Mouse (Mus musculus): Measurements from ENCODE around the gene Cops4. TPM values are rescaled to one million over a fixed set of nuclear protein-coding genes. Genes with fewer than 3 reads are reported as not detected.

Cops4 gene
- polyA plus RNA-seq, 1 experiment from 2014 or later, result 165 TPM

DNA sequence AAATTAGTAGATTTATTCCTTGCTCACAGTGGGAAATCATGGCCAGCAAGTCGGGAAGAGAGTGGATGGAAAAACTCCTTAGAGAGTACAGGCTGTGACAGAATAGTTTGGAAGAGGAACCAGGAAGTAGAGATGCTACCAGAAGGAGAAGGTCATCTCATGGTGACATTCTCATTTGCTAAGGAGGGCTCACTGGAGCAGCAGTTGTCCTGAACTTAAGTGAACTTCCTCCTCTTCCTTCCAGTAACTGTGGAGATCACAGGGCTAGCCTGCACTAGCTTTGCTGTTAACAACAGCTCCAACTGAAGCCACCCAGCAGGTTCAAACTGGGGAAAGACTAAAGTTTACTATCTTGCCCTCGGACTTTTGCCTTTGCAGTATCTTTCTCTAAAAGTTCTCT lies 48.7 kb downstream of the Cops4 start:
- Histone ChIP-seq H3K27ac (ENCODE audit: low read depth, low read length) (no peak overlapping the region), H3K9ac (ENCODE audit: low read depth, low read length) (no peak overlapping the region), H3K4me1 (ENCODE audit: control insufficient read depth, insufficient read depth, low read length) (peaks cover 12% of the 10 kb centered on the region; the same call in 1 of the 2 replicates), H3K9me3 (replicated peaks; ENCODE audit: control insufficient read depth, low read length) (no peaks in the 10 kb centered on the region), H3K36me3 (ENCODE audit: control insufficient read depth, insufficient read depth, low read length) (no peaks in the 10 kb centered on the region), H3K27me3 (ENCODE audit: control insufficient read depth, insufficient read depth, low read length) (no peaks in the 10 kb centered on the region), H3K4me3 (ENCODE audit: low read depth, low read length) (no peak overlapping the region), H3K4me2 (no peak overlapping the region)
- no peak for ATAC-seq (replicated peaks; ENCODE audit: insufficient number of reproducible peaks, low FRiP score, low TSS enrichment)
- WGBS (ENCODE audit: insufficient replicate concordance), result 75% methylated on average over 2 of the region's 2 CpGs

- Histone ChIP-seq H3K4me2 (no peak overlapping the region), H3K36me3 (ENCODE audit: control insufficient read depth, insufficient read depth, low read length) (no peaks in the 10 kb centered on the region), H3K27me3 (ENCODE audit: control insufficient read depth, insufficient read depth, low read length) (no peaks in the 10 kb centered on the region), H3K4me1 (ENCODE audit: control insufficient read depth, insufficient read depth, low read length) (peaks cover 12% of the 10 kb centered on the region; the same call in 1 of the 2 replicates), H3K4me3 (ENCODE audit: low read depth, low read length) (no peak overlapping the region), H3K27ac (ENCODE audit: low read depth, low read length) (no peak overlapping the region), H3K9me3 (replicated peaks; ENCODE audit: control insufficient read depth, low read length) (no peaks in the 10 kb centered on the region), H3K9ac (ENCODE audit: low read depth, low read length) (no peak overlapping the region)
- WGBS (ENCODE audit: insufficient replicate concordance), result 69% methylated on average over 13 of the region's 13 CpGs
- no peak for ATAC-seq (replicated peaks; ENCODE audit: insufficient number of reproducible peaks, low FRiP score, low TSS enrichment)
Measured at GRCm38 (mm10) chr5:100567258-100568032, 49.3 kb downstream of the Cops4 start.

DNA sequence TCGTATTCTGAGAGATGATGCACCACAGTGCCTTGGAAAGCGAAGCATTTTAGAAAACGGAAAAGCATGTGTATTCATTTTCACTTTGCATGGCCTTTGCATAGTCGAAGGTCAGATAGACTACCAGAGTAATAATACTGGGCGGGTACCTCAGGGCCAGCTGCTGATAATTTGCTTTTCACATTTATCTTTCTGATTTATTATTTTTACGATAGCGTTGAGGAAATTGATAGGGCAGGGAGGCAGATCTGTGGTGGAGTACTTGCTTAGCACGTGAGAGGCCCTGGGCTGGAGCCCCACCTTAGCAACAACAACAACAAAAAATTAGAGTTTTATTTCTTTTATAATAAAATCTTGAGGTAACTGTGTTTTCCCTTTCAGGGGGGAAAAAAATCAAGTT lies 50.1 kb downstream of the Cops4 start:
- Histone ChIP-seq H3K4me2 (no peak overlapping the region), H3K27ac (ENCODE audit: low read depth, low read length) (no peak overlapping the region), H3K9ac (ENCODE audit: low read depth, low read length) (no peak overlapping the region), H3K4me3 (ENCODE audit: low read depth, low read length) (no peak overlapping the region), H3K4me1 (ENCODE audit: control insufficient read depth, insufficient read depth, low read length) (peaks cover 12% of the 10 kb centered on the region; the same call in 1 of the 2 replicates), H3K36me3 (ENCODE audit: control insufficient read depth, insufficient read depth, low read length) (no peaks in the 10 kb centered on the region), H3K9me3 (replicated peaks; ENCODE audit: control insufficient read depth, low read length) (no peaks in the 10 kb centered on the region), H3K27me3 (ENCODE audit: control insufficient read depth, insufficient read depth, low read length) (no peaks in the 10 kb centered on the region)
- no peak for ATAC-seq (replicated peaks; ENCODE audit: insufficient number of reproducible peaks, low FRiP score, low TSS enrichment)
- 61% methylated on average over 8 of the region's 8 CpGs for WGBS (ENCODE audit: insufficient replicate concordance)

DNA sequence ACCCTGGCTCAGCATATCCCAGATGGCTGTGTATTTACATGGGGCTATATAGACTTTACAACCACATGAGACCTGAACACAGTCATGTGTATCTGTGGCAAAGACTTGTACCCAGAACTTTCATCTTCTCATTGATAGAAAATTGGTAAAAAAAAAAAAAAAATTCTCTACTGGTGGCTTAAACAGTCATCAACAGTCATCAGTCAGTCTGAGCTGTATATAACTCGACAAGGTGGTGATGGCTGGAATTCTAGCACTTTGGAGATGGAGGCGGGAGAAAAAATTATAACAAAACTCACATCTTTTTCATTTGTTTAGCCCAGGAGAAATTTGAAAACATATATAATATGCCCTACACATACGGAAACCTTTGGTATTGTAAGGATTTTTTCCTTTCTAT lies 50.7 kb downstream of the Cops4 start:
- no peaks in the 10 kb centered on the region for H3K36me3 ChIP-seq (ENCODE audit: control insufficient read depth, insufficient read depth, low read length)
- ATAC-seq (replicated peaks; ENCODE audit: insufficient number of reproducible peaks, low FRiP score, low TSS enrichment), result no peak
- WGBS (ENCODE audit: insufficient replicate concordance), result 74% methylated on average over 3 of the region's 3 CpGs

DNA sequence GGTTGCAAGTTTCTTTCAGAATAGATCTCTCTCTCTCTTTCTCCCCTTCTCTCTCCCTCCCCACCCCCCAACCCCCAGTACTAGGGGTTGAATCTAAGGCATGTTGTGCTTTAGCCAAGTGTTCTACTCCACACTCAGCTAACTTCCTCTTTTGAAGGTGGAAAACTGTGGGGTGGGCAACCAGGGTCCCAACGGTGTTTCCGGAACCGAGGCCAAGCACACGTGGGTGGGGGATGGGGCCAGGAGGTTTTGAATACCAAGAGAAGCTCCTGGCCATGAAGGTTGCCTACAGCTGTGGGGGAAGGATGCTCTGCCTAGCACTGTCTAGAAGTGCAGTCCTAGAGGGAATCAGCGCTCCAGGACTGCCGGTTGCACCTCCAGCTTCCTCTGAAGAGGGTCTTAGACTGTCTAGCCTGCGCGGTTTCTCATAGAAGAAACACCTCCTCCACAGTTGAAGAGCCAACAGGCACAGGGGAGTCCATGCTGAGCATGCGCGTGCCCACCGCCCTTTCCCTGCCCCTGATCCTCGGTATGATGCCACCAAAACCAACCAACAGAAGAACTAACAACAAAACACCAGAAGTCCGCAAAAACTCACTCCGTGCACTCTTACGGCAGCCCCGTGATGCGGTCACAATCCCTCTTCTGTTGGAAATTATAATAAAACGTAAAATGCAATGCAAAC lies 51.3 kb downstream of the Cops4 start:
- WGBS (ENCODE audit: insufficient replicate concordance), result 68% methylated on average over 18 of the region's 18 CpGs
- no peaks in the 10 kb centered on the region for H3K9me3 ChIP-seq (replicated peaks; ENCODE audit: control insufficient read depth, low read length)
- no peak overlapping the region for H3K27ac ChIP-seq (ENCODE audit: low read depth, low read length)
- no peak overlapping the region for H3K9ac ChIP-seq (ENCODE audit: low read depth, low read length)
- no peaks in the 10 kb centered on the region for H3K36me3 ChIP-seq (ENCODE audit: control insufficient read depth, insufficient read depth, low read length)
- H3K4me2 ChIP-seq, result no peak overlapping the region
- H3K4me1 ChIP-seq (ENCODE audit: control insufficient read depth, insufficient read depth, low read length), result peaks cover 12% of the 10 kb centered on the region; the same call in 1 of the 2 replicates
- no peaks in the 10 kb centered on the region for H3K27me3 ChIP-seq (ENCODE audit: control insufficient read depth, insufficient read depth, low read length)
- no peak overlapping the region for H3K4me3 ChIP-seq (ENCODE audit: low read depth, low read length)
- no peak for ATAC-seq (replicated peaks; ENCODE audit: insufficient number of reproducible peaks, low FRiP score, low TSS enrichment)

More for the DNA sequence above, 50.7 kb downstream of the Cops4 start:
- no peak overlapping the region for H3K4me2 ChIP-seq
- no peak overlapping the region for H3K4me3 ChIP-seq (ENCODE audit: low read depth, low read length)
- no peaks in the 10 kb centered on the region for H3K9me3 ChIP-seq (replicated peaks; ENCODE audit: control insufficient read depth, low read length)
- no peak overlapping the region for H3K9ac ChIP-seq (ENCODE audit: low read depth, low read length)
- no peak overlapping the region for H3K27ac ChIP-seq (ENCODE audit: low read depth, low read length)
- no peaks in the 10 kb centered on the region for H3K27me3 ChIP-seq (ENCODE audit: control insufficient read depth, insufficient read depth, low read length)
- H3K4me1 ChIP-seq (ENCODE audit: control insufficient read depth, insufficient read depth, low read length), result peaks cover 12% of the 10 kb centered on the region; the same call in 1 of the 2 replicates

GRCm38 (mm10) chr5:100569997-100570595 lies 52.0 kb downstream of the Cops4 start:
- 60% methylated on average over 13 of the region's 13 CpGs for WGBS (ENCODE audit: insufficient replicate concordance)
- no peak for ATAC-seq (replicated peaks; ENCODE audit: insufficient number of reproducible peaks, low FRiP score, low TSS enrichment)
- no peak overlapping the region for H3K4me3 ChIP-seq (ENCODE audit: low read depth, low read length)
- no peak overlapping the region for H3K9ac ChIP-seq (ENCODE audit: low read depth, low read length)
- H3K9me3 ChIP-seq (replicated peaks; ENCODE audit: control insufficient read depth, low read length), result no peaks in the 10 kb centered on the region
- no peaks in the 10 kb centered on the region for H3K27me3 ChIP-seq (ENCODE audit: control insufficient read depth, insufficient read depth, low read length)
- no peak overlapping the region for H3K27ac ChIP-seq (ENCODE audit: low read depth, low read length)
- peak overlapping the region; percentile 51 for H3K4me2 ChIP-seq
- no peaks in the 10 kb centered on the region for H3K36me3 ChIP-seq (ENCODE audit: control insufficient read depth, insufficient read depth, low read length)
- peaks cover 12% of the 10 kb centered on the region; the same call in 1 of the 2 replicates for H3K4me1 ChIP-seq (ENCODE audit: control insufficient read depth, insufficient read depth, low read length)

DNA sequence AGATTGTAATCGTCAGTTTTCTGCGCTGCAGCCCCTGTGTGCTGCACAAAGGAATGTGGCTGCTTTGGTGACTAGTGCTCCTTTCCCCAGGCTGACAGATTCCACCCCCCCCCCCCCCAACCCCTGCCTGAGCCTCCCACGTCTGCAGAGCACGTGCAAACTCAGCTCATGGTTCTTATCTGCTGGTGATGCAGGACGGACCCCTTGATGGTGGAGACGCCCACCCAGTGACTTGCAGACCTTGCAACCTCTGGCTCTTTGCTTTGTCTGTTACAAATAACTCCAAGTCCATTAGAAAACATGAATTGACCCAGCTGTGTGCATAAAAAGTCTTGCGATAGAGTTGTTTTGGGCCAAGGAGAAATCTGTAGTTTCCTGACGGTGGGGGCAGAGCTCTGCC lies 52.6 kb downstream of the Cops4 start:
- no peak for ATAC-seq (replicated peaks; ENCODE audit: insufficient number of reproducible peaks, low FRiP score, low TSS enrichment)
- no peaks in the 10 kb centered on the region for H3K9me3 ChIP-seq (replicated peaks; ENCODE audit: control insufficient read depth, low read length)
- no peak overlapping the region for H3K9ac ChIP-seq (ENCODE audit: low read depth, low read length)
- peak overlapping the region; percentile 51 for H3K4me2 ChIP-seq
- no peaks in the 10 kb centered on the region for H3K36me3 ChIP-seq (ENCODE audit: control insufficient read depth, insufficient read depth, low read length)
- WGBS (ENCODE audit: insufficient replicate concordance), result 19% methylated on average over 8 of the region's 8 CpGs
- no peak overlapping the region for H3K4me3 ChIP-seq (ENCODE audit: low read depth, low read length)
- H3K27ac ChIP-seq (ENCODE audit: low read depth, low read length), result no peak overlapping the region
- peaks cover 12% of the 10 kb centered on the region; the same call in 1 of the 2 replicates for H3K4me1 ChIP-seq (ENCODE audit: control insufficient read depth, insufficient read depth, low read length)
- H3K27me3 ChIP-seq (ENCODE audit: control insufficient read depth, insufficient read depth, low read length), result no peaks in the 10 kb centered on the region

GRCm38 (mm10) chr5:100572069-100572468 lies 54.0 kb downstream of the Cops4 start, which contains the start of gene Plac8:
Gene Plac8 (minus strand): TSS chr5:100572245.
- Histone ChIP-seq H3K4me3 (ENCODE audit: low read depth, low read length) (no peak within 1 kb of the TSS), H3K4me1 (ENCODE audit: control insufficient read depth, insufficient read depth, low read length) (peaks cover 12% of the 10 kb centered on the region; the same call in 1 of the 2 replicates), H3K27me3 (ENCODE audit: control insufficient read depth, insufficient read depth, low read length) (no peaks in the 10 kb centered on the region), H3K36me3 (ENCODE audit: control insufficient read depth, insufficient read depth, low read length) (no peaks in the 10 kb centered on the region), H3K27ac (ENCODE audit: low read depth, low read length) (no peak within 1 kb of the TSS), H3K9me3 (replicated peaks; ENCODE audit: control insufficient read depth, low read length) (no peaks in the 10 kb centered on the region), H3K9ac (ENCODE audit: low read depth, low read length) (no peak within 1 kb of the TSS), H3K4me2 (no peak within 1 kb of the TSS)
- ATAC-seq (replicated peaks; ENCODE audit: insufficient number of reproducible peaks, low FRiP score, low TSS enrichment), result no peak
- 19% methylated on average over 7 of the region's 7 CpGs for WGBS (ENCODE audit: insufficient replicate concordance)

Data from heart, embryonic 11.5 days (tissue).